Mouse (Mus musculus) olfactory bulb, adult 2 months (tissue): Measurements from ENCODE around the gene Zcchc10. TPM values are rescaled to one million over a fixed set of nuclear protein-coding genes. Genes with fewer than 3 reads are reported as not detected.
"Not testable (repeated sequence)": the region's sequence is repeated elsewhere in the genome, so short reads cannot be mapped to it uniquely, and the experiment has no call there.

Experiments
- H3K27ac ChIP-seq: fragments of 200-500 bp; 2 replicates; pipeline ENCODE4 v1.5.1; 2012; ENCODE audit warnings: low read depth, low read length; ENCODE audit not compliant: insufficient read depth
- H3K4me1 ChIP-seq: fragments of 200-500 bp; 2 replicates; pipeline ENCODE4 v1.6.1; 2012; ENCODE audit warnings: low read length; ENCODE audit not compliant: control insufficient read depth, insufficient read depth
- H3K4me3 ChIP-seq: fragments of 200-500 bp; 2 replicates; pipeline ENCODE4 v1.5.1; 2012; ENCODE audit warnings: mild to moderate bottlenecking, low read depth, low read length, moderate library complexity; ENCODE audit not compliant: insufficient read depth
- CTCF ChIP-seq: fragments of 200-500 bp; IDR thresholded peaks from 2 replicates; pipeline ENCODE4 v1.5.1; 2012; ENCODE audit warnings: low read depth, mild to moderate bottlenecking, low read length, moderate library complexity; ENCODE audit not compliant: insufficient read depth
- POLR2A ChIP-seq: fragments of 200-500 bp; IDR thresholded peaks from 2 replicates; pipeline ENCODE4 v1.6.1; 2012; ENCODE audit warnings: mild to moderate bottlenecking, low read depth, low read length, moderate library complexity; ENCODE audit not compliant: insufficient read depth
- WGBS: fragments of 180-500 bp; shearing (Covaris S2); methylation state at CpG from one replicate; pipeline ENCODE4 v1.1.7; 2018; 5-methylcytosine and 5-hydroxymethylcytosine counted together
- polyA plus RNA-seq: library from polyadenylated mRNA; stranded (reverse); fragments of >200 nt; gene quantifications from 2 replicates; pipeline ENCODE4 v1.2.4, GENCODE M21; 2012; ENCODE audit warnings: low replicate concordance; ENCODE audit not compliant: missing spikeins, insufficient read depth, insufficient read length

The Zcchc10 gene
- polyA plus RNA-seq, 1 experiment, result not detected

GRCm38 (mm10) chr11:53311385-53311784 lies 13.1 kb upstream of the Zcchc10 start:
- TF ChIP-seq POLR2A, result no peak
- TF ChIP-seq CTCF, result no peak
- Histone ChIP-seq H3K4me1 (no peaks in the 10 kb centered on the region; the same call in 1 of the 2 replicates), H3K4me3 (no peak overlapping the region), H3K27ac (no peak overlapping the region)
- 39% methylated on average over 1 of the region's 1 CpGs for WGBS

- not testable (repeated sequence) for H3K27ac ChIP-seq, H3K4me1 ChIP-seq, H3K4me3 ChIP-seq
- WGBS, result 79% methylated on average over 1 of the region's 1 CpGs
Observed at GRCm38 (mm10) chr11:53312823-53313222, 11.7 kb upstream of the Zcchc10 start.

- Histone ChIP-seq H3K4me3 (no peak overlapping the region), H3K4me1 (no peaks in the 10 kb centered on the region), H3K27ac (no peak overlapping the region)
- TF ChIP-seq CTCF (no peak), POLR2A (no peak)
- WGBS, result 74% methylated on average over 1 of the region's 1 CpGs
Observed at GRCm38 (mm10) chr11:53314770-53315173, 9.7 kb upstream of the Zcchc10 start.

GRCm38 (mm10) chr11:53316996-53317395 lies 7.5 kb upstream of the Zcchc10 start:
- Histone ChIP-seq H3K4me3 (no peak overlapping the region), H3K4me1 (no peaks in the 10 kb centered on the region), H3K27ac (peak overlapping the region; percentile 27)
- no peak for TF ChIP-seq CTCF
- TF ChIP-seq POLR2A, result no peak
- 20% methylated on average over 6 of the region's 6 CpGs for WGBS

- no peaks in the 10 kb centered on the region for H3K4me1 ChIP-seq
- TF ChIP-seq CTCF (no peak), POLR2A (no peak)
- WGBS, result 88% methylated on average over 7 of the region's 7 CpGs
- no peak overlapping the region for H3K27ac ChIP-seq
- H3K4me3 ChIP-seq, result no peak overlapping the region
Observed at GRCm38 (mm10) chr11:53318041-53318440, 6.4 kb upstream of the Zcchc10 start.

- not testable (repeated sequence) for H3K27ac ChIP-seq, H3K4me3 ChIP-seq, H3K4me1 ChIP-seq
- WGBS, result 85% methylated on average over 3 of the region's 3 CpGs
Observed at GRCm38 (mm10) chr11:53318568-53318967, 5.9 kb upstream of the Zcchc10 start.

GRCm38 (mm10) chr11:53319867-53320266 lies 4.6 kb upstream of the Zcchc10 start:
- not testable (repeated sequence) for H3K27ac ChIP-seq, H3K4me1 ChIP-seq, H3K4me3 ChIP-seq
- 93% methylated on average over 13 of the region's 13 CpGs for WGBS

GRCm38 (mm10) chr11:53330325-53330724 lies 5.8 kb downstream of the Zcchc10 start:
- no peaks in the 10 kb centered on the region for H3K4me1 ChIP-seq
- H3K27ac ChIP-seq, result no peak overlapping the region
- 92% methylated on average over 7 of the region's 7 CpGs for WGBS
- H3K4me3 ChIP-seq, result no peak overlapping the region
- TF ChIP-seq CTCF, result no peak
- TF ChIP-seq POLR2A, result no peak

- Histone ChIP-seq H3K27ac (no peak overlapping the region), H3K4me3 (no peak overlapping the region), H3K4me1 (no peaks in the 10 kb centered on the region)
- no peak for TF ChIP-seq CTCF
- TF ChIP-seq POLR2A, result no peak
- 81% methylated on average over 6 of the region's 6 CpGs for WGBS
Observed at GRCm38 (mm10) chr11:53331121-53331520, 6.6 kb downstream of the Zcchc10 start.

- TF ChIP-seq CTCF (no peak), POLR2A (no peak)
- Histone ChIP-seq H3K27ac (no peak overlapping the region), H3K4me3 (no peak overlapping the region), H3K4me1 (no peaks in the 10 kb centered on the region)
- WGBS, result 91% methylated on average over 14 of the region's 14 CpGs
Observed at GRCm38 (mm10) chr11:53332076-53332680, 7.7 kb downstream of the Zcchc10 start.
